Mouse (Mus musculus) neural tube, embryonic 13.5 days (tissue): Measurements from ENCODE around the gene Xkrx. TPM values are rescaled to one million over a fixed set of nuclear protein-coding genes. Genes with fewer than 3 reads are reported as not detected.

Experiments
- ATAC-seq: fragments of 200-750 bp; cut with Nextera tagmentation; 2 replicates; pipeline ENCODE4 v1.8.0; 2017; ENCODE audit warnings: low read depth, mild to moderate bottlenecking, moderate TSS enrichment, moderate library complexity
- H3K27ac ChIP-seq: fragments of 300-500 bp; sonication (generic); replicated peaks from 2 replicates; pipeline ENCODE4 v1.5.1; 2015; ENCODE audit warnings: moderate library complexity, mild to moderate bottlenecking, inconsistent platforms
- H3K27me3 ChIP-seq: fragments of 300-500 bp; sonication (generic); 2 replicates; pipeline ENCODE4 v1.6.1; 2015; ENCODE audit warnings: mild to moderate bottlenecking, inconsistent platforms
- H3K36me3 ChIP-seq: fragments of 300-500 bp; sonication (generic); 2 replicates; pipeline ENCODE4 v1.6.1; 2015; ENCODE audit warnings: mild to moderate bottlenecking, inconsistent platforms
- H3K4me1 ChIP-seq: fragments of 300-500 bp; sonication (generic); replicated peaks from 2 replicates; pipeline ENCODE4 v1.6.1; 2015; ENCODE audit warnings: inconsistent platforms
- H3K4me2 ChIP-seq: fragments of 300-500 bp; sonication (generic); 2 replicates; pipeline ENCODE4 v1.6.1; 2015; ENCODE audit warnings: inconsistent platforms, mild to moderate bottlenecking, moderate library complexity
- H3K4me3 ChIP-seq: fragments of 300-500 bp; sonication (generic); 2 replicates; pipeline ENCODE4 v1.5.1; 2015; ENCODE audit warnings: mild to moderate bottlenecking, inconsistent platforms
- H3K9ac ChIP-seq: fragments of 300-500 bp; sonication (generic); 2 replicates; pipeline ENCODE4 v1.6.1; 2015; ENCODE audit warnings: moderate library complexity, mild to moderate bottlenecking, inconsistent platforms
- H3K9me3 ChIP-seq: fragments of 300-500 bp; sonication (generic); 2 replicates; pipeline ENCODE4 v1.6.1; 2016; ENCODE audit warnings: inconsistent platforms
- WGBS: fragments of 180-500 bp; shearing (Covaris S2); methylation state at CpG from one replicate; pipeline ENCODE4 v1.1.7; 2015; 5-methylcytosine and 5-hydroxymethylcytosine counted together
- polyA plus RNA-seq: library from polyadenylated mRNA; unstranded; fragments of >200 nt; fragmentation: Nextera tagmentation; extraction: Ambion mirVana; gene quantifications from 2 replicates; pipeline ENCODE4 v1.2.1, GENCODE M21; 2015

Gene Xkrx
- polyA plus RNA-seq, 1 experiment from 2014 or later, result 0.46 TPM

- H3K4me3 ChIP-seq, result no peak overlapping the region
- no peak overlapping the region for H3K4me2 ChIP-seq
- no peaks in the 10 kb centered on the region for H3K36me3 ChIP-seq
- peaks cover 21% of the 10 kb centered on the region for H3K27me3 ChIP-seq
- no peaks in the 10 kb centered on the region for H3K9me3 ChIP-seq
- no peaks in the 10 kb centered on the region for H3K4me1 ChIP-seq
- ATAC-seq, result no peak
- 63% methylated on average over 3 of the region's 3 CpGs for WGBS
- H3K9ac ChIP-seq, result no peak overlapping the region
- no peak overlapping the region for H3K27ac ChIP-seq
Observed at GRCm38 (mm10) chrX:134133821-134134220, 28.1 kb downstream of the Xkrx start.

- 37% methylated on average over 5 of the region's 5 CpGs for WGBS
- H3K4me3 ChIP-seq, result no peak overlapping the region
- H3K4me2 ChIP-seq, result no peak overlapping the region
- peaks cover 31% of the 10 kb centered on the region for H3K27me3 ChIP-seq
- no peak overlapping the region for H3K27ac ChIP-seq
- no peak overlapping the region for H3K9ac ChIP-seq
- no peaks in the 10 kb centered on the region for H3K36me3 ChIP-seq
- no peaks in the 10 kb centered on the region for H3K4me1 ChIP-seq
- no peak for ATAC-seq
- no peaks in the 10 kb centered on the region for H3K9me3 ChIP-seq
Observed at GRCm38 (mm10) chrX:134132295-134132694, 29.6 kb downstream of the Xkrx start.

GRCm38 (mm10) chrX:134128549-134128948, 33.3 kb downstream of the Xkrx start:
- no peak overlapping the region for H3K4me3 ChIP-seq
- no peak for ATAC-seq
- H3K4me1 ChIP-seq, result no peaks in the 10 kb centered on the region
- H3K36me3 ChIP-seq, result no peaks in the 10 kb centered on the region
- H3K4me2 ChIP-seq, result no peak overlapping the region
- peaks cover 35% of the 10 kb centered on the region for H3K27me3 ChIP-seq
- no peaks in the 10 kb centered on the region for H3K9me3 ChIP-seq
- H3K9ac ChIP-seq, result no peak overlapping the region
- H3K27ac ChIP-seq, result no peak overlapping the region
- WGBS, result 81% methylated on average over 3 of the region's 3 CpGs

- H3K4me2 ChIP-seq, result no peak overlapping the region
- WGBS, result 75% methylated on average over 3 of the region's 3 CpGs
- H3K4me1 ChIP-seq, result no peaks in the 10 kb centered on the region
- H3K27ac ChIP-seq, result no peak overlapping the region
- no peak for ATAC-seq
- H3K27me3 ChIP-seq, result peaks cover 7% of the 10 kb centered on the region; the same call in 1 of the 2 replicates
- no peaks in the 10 kb centered on the region for H3K36me3 ChIP-seq
- no peak overlapping the region for H3K9ac ChIP-seq
- H3K4me3 ChIP-seq, result no peak overlapping the region
- H3K9me3 ChIP-seq, result no peaks in the 10 kb centered on the region
Observed at GRCm38 (mm10) chrX:134116417-134116816, 45.5 kb downstream of the Xkrx start.

- Histone ChIP-seq H3K36me3 (no peaks in the 10 kb centered on the region), H3K9me3 (no peaks in the 10 kb centered on the region), H3K9ac (no peak overlapping the region), H3K27ac (no peak overlapping the region), H3K4me1 (no peaks in the 10 kb centered on the region), H3K27me3 (peaks cover 7% of the 10 kb centered on the region; the same call in 1 of the 2 replicates), H3K4me2 (no peak overlapping the region), H3K4me3 (no peak overlapping the region)
- ATAC-seq, result no peak
- WGBS, result 80% methylated on average over 3 of the region's 3 CpGs
Observed at GRCm38 (mm10) chrX:134111767-134112166, 50.1 kb downstream of the Xkrx start.

- ATAC-seq, result no peak
Observed at GRCm38 (mm10) chrX:134102641-134103040, 59.2 kb downstream of the Xkrx start.

More at GRCm38 (mm10) chrX:134102641-134103040, 59.2 kb downstream of the Xkrx start:
- no peak overlapping the region for H3K4me2 ChIP-seq
- no peak overlapping the region for H3K4me3 ChIP-seq
- no peaks in the 10 kb centered on the region for H3K4me1 ChIP-seq
- no peak overlapping the region for H3K9ac ChIP-seq
- WGBS, result 86% methylated on average over 2 of the region's 2 CpGs
- no peaks in the 10 kb centered on the region for H3K27me3 ChIP-seq
- no peaks in the 10 kb centered on the region for H3K9me3 ChIP-seq
- no peak overlapping the region for H3K27ac ChIP-seq
- no peaks in the 10 kb centered on the region for H3K36me3 ChIP-seq

Other genes starting within 250 kb of the Xkrx start
- gene Sytl4, start 180.3 kb downstream of the Xkrx start, polyA plus RNA-seq, result 1.5 and 1.6 TPM in 2 replicates
- gene Cstf2, start 102.9 kb downstream of the Xkrx start, polyA plus RNA-seq, result 53.4 and 55.4 TPM in 2 replicates
- gene Arl13a, start 25.4 kb upstream of the Xkrx start, polyA plus RNA-seq, result not detected in 2 replicates
- 0.18 TPM in 1 of 2 replicates, not detected in the other for gene Nox1, start 59.9 kb upstream of the Xkrx start, polyA plus RNA-seq
- gene Trmt2b, start 114.9 kb upstream of the Xkrx start, polyA plus RNA-seq, result 5.1 and 6.5 TPM in 2 replicates
- 84.7 and 85.6 TPM in 2 replicates for gene Tmem35a, start 133.1 kb upstream of the Xkrx start, polyA plus RNA-seq
- 5.6 and 6.6 TPM in 2 replicates for gene Cenpi, start 146.0 kb upstream of the Xkrx start, polyA plus RNA-seq
- gene Drp2, start 242.5 kb upstream of the Xkrx start, polyA plus RNA-seq, result 17.1 and 17.4 TPM in 2 replicates